Mouse (Mus musculus): Measurements from ENCODE around the gene Sptbn2. TPM values are rescaled to one million over a fixed set of nuclear protein-coding genes. Genes with fewer than 3 reads are reported as not detected.

Sptbn2 gene
- 1 to 10 TPM; 4.7 to 5.3 TPM for total RNA-seq (2021)
- long read RNA-seq, experiment 1, partial matches to known transcripts: 2 of 2 reads
- long read RNA-seq, experiment 1, other reads (novel, unspliced or antisense): 0 of 2 reads
- long read RNA-seq, experiment 2, partial matches to known transcripts: 2 of 2 reads
- long read RNA-seq, experiment 2, other reads (novel, unspliced or antisense): 0 of 2 reads

DNA sequence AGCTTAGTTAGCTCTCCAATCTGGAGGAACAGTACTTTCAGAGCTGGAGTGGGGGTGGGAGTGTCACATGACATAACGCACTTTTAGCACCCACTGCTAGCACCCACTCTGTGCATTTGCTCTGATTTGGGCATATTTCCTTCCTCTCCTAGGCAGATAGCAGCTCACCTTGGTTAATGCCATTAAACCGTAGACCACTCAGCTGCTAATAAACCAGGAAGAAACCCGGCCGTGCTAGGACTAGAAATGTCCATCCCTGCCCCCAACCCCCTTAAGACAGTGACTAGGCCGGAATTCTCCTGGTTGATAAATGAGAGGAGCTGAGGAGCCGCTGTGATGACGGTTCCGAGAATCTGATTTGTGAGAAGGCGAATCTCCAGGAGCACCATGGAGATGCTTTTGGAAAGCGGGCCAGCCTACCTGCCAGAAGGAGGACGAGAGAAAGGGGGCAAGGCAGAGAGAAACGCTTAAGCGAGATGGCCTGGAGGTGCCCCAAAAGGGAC is at the start of gene Sptbn2:
TSS of gene Sptbn2 (plus strand) at position 70 of the 503 bp plus-strand sequence.
- DNase-seq (ENCODE audit: low spot score in 2 of 2): no peak

DNA sequence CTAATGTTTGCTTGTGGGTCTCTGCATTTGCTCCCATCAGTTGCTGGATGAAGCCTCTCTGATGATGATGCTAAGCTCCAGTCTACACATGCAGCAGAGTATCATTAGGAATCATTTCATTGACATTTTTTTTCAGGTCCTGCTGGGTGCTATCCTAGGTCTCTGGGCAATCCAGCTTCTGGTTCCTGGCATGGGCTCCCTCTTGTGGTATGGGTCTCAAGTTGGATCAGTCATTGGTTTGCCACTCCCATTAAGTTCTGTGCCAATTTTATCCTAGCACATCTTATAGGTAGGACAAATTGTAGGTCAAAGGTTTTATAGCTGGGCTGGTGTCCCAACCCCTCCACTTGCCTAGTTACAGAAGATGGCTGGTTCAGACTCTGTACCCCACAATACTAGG is 44.2 kb upstream of the Sptbn2 start:
- no peak for DNase-seq (ENCODE audit: low spot score in 2 of 2)

DNA sequence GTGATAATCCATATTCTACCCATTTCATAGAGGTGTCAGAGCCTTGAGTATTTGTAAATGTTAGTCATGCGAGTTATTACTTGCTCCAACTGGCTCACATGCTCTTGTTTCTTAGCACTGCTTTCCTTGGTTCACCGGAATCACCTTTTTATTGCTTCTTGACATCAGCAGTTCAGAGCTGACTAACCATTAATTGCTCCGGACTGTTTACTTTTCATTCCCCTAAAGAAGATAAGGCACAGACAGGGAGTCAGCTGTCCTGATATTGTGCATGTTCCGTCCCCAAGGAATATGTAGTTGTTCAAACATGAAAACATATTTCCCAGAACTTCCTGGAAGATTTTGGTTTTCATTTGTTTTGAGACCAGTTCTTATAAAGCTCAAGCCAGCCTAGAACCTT is 40.2 kb upstream of the Sptbn2 start:
- no peak for DNase-seq (ENCODE audit: low spot score in 2 of 2)

DNA sequence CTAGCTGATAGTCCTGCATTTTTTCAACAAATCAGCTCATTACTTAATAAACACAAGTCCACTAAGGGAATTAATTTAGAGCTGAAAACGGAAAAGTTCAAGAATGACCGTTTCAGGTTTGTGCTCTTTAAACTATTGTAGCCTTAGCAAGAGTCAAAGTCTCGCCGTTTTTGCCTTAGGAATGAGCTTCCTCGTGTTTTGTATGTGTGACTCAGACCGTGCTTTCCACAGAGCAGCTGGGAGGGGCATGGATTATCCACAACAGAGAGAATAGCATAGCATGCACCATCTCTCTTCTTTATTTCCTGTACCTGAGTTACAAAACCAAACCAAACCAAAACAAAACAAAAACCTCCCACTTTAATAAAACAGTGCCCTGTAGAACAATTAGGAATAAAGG is 38.6 kb upstream of the Sptbn2 start:
- DNase-seq (ENCODE audit: low spot score in 2 of 2): no peak

DNA sequence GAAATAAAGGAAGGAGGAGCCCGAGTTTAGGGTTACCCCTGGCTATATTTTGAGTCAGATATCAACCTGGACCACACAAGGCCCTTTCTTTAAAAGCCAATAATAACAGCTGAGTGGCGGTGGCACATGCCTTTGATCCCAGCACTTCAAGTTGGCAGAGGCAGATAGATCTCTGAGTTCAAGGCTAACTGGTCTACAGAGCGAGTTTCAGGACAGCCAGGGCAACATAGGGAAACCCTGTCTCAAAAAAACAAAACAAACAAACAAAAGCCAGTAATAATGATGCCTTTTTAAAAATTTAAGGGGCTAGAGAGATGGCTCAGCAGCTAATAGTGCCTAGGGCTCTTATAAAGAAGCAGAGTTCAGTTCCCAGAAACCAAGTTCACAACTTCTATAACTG is 16.6 kb upstream of the Sptbn2 start:
- DNase-seq (ENCODE audit: low spot score in 2 of 2): no peak

DNA sequence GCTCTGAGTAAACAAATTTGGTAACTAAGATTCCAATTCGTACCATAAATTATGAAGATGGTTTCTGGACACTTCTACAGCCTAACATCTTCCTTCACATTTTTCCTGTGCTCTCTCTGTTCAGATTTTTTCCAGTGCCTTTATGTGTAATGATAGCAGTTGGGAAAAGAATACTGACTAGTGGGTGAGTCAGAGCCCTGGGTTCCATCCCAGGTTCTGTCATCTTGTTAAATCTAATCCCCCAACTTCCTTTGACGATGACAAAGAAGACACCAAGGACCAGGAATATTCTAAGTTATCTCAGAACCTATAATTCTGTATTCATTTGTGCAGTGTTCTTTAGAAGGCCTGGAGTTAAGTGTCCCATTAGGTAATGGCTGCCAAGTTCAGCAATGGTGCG is 13.8 kb upstream of the Sptbn2 start:
- DNase-seq (ENCODE audit: low spot score in 2 of 2): no peak

DNA sequence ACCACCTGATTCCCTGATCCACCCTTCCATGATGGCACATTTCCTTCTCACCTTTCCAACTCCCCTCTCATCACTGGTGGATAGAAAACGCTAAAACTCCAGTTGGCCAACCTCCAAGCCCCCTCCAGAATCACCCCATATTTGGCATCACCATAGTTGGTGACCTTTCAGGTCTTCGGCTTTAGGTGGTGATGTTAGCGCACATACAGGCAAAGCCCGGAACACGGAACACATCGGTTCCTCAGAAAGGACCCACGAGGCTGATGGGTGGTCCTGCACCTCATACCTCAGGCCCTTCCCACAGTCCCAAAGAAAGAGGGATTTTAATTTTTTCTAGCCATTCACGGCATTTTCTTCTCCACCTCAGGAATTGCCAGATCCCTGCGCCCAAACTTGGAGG is 13.2 kb upstream of the Sptbn2 start:
- no peak for DNase-seq (ENCODE audit: low spot score in 2 of 2)

DNA sequence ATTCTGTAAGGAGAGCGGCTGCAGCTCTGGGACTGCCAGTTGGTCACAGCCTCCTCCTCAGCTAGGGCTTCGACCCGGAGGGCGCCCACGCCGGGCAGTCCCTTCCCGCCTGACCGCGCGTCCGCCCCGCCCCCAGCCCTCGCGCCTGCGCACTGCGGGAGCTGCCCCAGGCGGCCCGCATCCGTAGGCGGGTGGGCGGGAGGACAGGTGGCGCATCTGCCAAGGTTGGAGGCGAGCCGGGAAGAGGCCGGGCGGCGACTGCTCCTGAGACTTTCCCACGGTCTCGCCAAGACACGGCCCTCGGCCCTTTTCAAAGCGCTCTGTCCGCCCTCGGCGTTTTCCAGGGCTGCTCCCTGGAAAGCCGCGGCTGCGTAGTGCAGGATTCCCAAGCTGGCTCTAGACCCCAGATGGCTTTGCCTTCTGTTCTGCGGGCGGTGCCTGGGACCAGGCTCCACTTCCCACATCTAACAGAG is 12.7 kb upstream of the Sptbn2 start, which contains the start of gene Gm960:
TSS of gene Gm960 (minus strand) at position 464 of the 473 bp plus-strand sequence.
- DNase-seq (ENCODE audit: low spot score in 2 of 2): peak; percentile 44 to 47

DNA sequence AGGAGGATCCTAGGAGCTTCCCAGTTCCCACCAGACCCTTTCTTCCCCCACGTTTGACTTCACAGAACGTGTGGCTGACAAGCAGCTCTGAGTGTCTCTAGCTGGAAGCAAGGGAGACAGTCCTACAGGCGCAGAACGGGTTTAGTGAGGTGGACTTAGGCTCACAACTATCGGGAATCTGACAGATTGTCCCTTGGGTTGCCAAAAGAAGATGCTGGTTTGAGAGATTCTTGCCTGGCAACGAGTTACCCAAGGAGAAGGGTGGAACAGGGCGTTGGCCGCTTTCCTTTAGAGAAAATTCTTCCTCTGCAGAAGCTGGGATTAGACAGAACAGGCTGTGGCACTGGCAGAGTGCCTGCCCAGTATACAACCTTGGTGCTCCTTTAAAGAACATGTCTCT is 12.1 kb upstream of the Sptbn2 start:
- DNase-seq (ENCODE audit: low spot score in 2 of 2): no peak

DNA sequence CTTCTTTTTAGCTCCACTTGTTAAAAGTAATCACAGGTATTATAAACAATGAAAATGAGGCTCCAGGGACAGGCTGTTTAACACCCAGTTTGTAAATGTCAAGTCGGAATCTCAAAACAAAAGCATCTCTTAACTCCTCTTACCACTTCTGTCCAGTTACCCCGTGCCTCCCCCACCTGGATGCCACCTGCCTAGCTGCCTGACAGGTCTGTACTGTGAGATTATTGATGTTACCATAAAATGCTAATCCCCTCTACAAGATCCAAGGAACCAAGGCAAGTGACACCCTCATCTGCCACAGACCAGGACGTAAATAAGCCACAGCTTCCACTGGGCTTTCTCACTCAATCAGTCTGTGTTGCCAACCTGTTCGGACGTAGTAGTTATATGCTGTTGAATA is 11.1 kb upstream of the Sptbn2 start:
- no peak for DNase-seq (ENCODE audit: low spot score in 2 of 2)

DNA sequence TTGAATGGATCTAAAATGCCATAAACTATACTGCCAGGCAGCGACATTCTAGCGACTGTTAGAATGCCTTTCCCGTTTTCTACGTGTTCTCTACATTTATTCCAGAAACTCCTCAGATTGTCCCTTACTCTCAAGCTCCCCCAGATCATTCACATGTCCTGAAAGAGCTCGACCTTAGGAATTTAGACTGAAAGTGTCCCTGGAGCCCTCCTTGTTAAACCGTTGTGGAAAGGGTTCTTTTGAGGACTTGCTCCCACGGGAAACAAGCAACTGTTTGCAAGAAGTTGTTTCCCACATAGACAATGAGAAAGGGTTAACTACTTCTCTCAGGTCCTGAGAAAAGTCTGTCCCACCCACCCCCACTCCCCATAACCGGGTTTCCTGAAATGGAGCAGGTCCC is 10.3 kb upstream of the Sptbn2 start:
- no peak for DNase-seq (ENCODE audit: low spot score in 2 of 2)

DNA sequence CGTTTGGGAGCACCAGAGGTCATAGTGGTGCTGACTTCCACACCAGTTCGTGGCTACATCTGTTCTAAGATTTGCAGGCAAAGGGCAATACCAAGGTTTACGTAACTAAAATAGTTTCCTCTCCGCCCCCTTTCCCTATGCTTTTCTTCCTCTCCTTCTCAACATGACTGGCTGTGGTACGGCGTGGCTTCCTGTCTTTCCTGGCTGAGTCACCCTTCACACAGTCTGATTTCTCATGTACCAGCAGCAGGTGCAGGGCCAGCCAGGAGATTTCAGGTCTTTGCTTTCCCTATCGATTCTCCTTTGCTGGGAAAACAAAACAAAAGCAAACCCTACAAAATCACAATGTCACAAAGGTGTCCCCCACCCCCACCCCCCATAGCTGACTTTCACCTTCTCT is 9.7 kb upstream of the Sptbn2 start:
- no peak for DNase-seq (ENCODE audit: low spot score in 2 of 2)

DNA sequence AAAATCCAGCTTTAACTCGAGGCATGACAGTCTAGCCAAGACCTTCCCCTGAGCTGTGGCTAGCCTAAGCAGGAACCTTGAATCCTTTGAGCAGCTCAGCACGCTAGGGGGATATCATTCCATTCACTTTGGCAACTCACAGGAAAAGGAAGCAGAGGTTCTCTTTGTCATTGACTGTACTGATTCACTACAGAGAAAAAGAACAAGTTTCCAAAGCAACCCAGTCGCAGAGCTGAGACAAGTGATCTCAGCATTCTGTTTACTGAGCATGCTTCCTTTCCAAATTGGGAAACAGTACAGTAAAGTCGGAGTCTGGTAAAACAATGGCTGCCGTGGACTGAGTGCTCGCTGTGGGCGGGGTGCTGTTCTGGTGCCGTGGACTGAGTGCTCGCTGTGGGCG is 2.2 kb upstream of the Sptbn2 start:
- no peak for DNase-seq (ENCODE audit: low spot score in 2 of 2)

DNA sequence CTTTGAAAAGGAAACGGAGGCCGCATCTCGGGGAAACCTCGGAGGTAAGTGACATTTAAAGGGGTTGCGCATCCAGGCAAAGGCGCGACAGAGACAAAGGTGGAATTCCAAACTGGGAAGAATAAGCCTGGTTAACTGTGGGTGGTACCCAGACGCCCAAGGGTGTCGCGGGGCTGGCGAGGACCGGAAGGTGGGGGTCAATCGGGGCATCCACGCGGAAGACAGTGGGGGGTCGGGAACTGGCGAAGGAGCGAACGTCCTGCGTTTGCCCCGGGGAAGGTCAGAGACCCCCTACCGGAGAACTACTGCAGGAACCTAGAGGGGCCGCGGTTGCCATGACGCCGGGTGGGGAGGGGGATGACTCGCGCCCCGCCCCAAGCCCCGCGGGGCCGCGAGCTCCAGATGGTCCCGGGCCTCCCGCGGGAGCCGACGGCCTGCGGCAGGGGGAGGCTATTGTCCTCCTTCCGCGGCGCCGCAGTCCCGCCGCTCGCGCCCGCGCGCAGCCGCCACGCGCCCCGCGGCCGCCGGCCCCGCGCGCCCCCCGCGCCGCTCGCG is 711 bp downstream of the Sptbn2 start:
- DNase-seq (ENCODE audit: low spot score in 2 of 2): no peak

DNA sequence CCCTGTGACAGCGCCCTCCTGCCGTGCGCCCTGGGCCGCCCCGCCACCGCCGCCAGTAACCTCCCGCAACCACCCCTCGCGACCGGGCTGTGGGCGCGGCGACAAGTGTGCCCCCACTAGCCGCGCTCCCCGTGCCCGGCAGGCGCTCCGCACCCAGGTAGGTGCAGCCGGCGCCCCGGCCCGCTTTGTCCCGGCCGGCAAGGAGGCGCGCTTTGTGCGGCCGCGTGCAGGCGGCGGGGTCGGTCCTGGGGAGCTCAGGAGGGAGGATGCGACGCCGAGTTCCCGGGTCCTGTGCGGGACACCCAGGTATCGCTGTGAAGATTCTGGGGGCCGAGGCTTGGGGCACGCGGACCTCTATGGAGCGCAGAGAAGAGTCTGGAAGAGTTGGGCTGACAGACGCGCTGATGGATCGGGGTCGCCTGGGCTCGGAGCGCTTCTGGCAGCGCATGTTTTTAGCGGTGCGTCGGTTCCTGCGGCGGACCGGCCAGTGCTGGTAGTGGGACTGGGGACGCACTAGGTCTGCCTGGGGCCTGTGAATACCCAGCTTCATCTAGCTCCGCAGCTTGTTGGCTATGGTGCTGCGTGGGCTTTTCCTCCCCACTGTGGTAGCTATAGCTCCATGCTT is 1.3 kb downstream of the Sptbn2 start:
- no peak for DNase-seq (ENCODE audit: low spot score in 2 of 2)

DNA sequence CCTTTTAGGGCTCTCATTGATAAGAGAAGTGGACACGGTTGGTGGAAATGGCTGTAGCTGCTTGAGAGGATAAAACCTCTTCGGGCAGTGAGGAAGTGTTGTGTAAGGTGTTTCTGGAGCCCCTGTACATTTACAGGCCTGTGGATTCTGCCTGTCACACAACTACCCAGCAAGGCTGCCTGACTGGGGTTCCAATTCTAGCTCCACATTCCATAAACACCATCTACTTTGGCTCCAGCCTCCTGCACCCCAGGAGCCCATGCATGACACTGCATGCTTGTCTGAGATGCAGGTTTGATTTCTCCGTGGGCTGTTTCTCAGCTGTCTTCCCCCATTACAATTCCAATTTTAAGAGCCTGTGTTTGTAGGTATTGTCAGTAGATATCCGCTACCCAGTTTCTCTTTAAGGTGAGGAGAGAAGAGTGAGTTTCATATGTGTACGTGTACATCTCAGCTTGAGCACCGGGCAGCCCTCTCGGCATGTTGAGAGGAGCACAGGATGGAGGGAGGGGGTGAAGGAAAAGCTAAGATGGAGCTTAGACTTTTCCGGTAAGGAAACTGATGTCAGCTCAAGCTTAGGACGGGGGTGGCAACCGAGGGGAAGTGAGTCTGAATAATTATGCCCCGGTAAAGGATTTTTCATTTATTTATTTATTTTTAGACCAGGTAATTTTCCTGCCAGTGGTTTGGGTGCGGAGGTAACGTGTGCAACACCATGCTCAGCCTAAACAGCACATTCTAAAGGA is 2.0 kb downstream of the Sptbn2 start:
- DNase-seq (ENCODE audit: low spot score in 2 of 2): no peak

DNA sequence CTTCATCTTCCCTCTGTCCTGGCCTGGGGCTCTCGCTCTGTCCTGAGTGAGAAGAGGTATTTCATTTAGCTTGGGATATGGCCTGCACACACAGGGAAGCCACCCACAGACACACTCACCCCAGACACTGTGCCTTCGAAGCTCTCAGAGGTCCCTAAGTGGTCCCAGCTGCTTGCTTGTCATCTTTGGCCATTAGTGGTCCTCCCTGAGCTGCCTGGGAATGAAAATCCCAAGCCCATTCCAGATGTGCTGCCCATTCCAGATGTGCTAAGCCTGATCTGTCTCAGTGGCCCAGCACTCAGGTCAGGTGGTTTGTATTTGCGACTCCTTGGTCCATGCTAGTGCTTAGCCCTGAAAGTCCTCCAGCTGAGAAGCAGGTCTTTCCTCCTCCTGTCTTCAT is 2.9 kb downstream of the Sptbn2 start:
- no peak for DNase-seq (ENCODE audit: low spot score in 2 of 2)

DNA sequence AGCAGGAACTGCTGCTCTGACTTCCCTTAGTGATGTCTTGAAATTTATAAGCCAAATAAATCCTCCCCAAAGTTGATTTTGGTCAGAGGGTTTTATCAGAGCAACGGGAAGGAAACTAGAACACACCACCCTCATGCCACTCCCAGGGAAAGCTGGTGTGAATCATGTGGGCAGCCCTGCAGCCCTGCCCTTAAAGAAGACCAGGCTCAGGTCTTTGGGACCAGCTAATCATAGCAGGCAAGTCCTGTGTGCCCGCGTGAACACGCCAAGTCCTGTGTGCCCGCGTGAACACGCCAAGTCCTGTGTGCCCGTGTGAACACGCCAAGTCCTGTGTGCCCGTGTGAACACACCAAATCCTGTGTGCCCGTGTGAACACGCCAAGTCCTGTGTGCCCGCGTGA is 5.8 kb downstream of the Sptbn2 start:
- DNase-seq (ENCODE audit: low spot score in 2 of 2): no peak

DNA sequence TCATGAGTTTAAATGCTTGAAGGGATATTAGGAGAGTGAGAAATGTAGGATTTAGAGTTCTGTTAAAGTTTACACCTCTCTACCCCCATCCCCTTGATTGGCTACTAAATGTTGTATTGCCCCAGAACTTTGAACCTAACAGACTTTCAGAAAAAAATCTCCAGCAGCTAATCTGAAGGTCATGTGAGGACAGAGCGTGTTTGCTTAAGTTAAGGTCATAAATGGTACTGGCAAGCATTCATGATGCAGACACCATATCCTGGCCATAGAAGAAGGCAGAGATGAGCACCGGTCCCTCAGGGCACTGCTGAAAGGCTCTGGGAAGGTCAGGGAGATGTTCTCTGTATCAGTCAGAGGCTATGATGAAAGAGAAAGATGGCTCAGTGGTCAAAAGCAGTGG is 6.3 kb downstream of the Sptbn2 start:
- no peak for DNase-seq (ENCODE audit: low spot score in 2 of 2)

DNA sequence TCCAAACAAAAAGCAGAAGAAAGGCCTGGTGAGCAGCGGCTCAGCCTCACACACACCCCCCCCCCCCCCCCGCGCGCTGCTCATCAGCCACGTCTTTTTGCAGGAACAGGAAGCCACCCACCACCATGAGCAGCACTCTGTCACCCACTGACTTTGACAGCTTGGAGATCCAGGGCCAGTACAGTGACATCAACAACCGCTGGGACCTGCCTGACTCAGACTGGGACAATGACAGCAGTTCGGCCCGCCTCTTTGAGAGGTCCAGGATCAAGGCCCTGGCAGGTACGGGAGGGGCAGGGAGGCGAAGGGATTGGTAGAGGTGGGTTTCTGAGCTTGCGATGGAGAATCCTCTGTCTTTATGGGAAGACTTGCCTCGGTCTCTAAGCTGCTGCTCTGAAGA is 7.7 kb downstream of the Sptbn2 start:
- no peak for DNase-seq (ENCODE audit: low spot score in 2 of 2)

DNA sequence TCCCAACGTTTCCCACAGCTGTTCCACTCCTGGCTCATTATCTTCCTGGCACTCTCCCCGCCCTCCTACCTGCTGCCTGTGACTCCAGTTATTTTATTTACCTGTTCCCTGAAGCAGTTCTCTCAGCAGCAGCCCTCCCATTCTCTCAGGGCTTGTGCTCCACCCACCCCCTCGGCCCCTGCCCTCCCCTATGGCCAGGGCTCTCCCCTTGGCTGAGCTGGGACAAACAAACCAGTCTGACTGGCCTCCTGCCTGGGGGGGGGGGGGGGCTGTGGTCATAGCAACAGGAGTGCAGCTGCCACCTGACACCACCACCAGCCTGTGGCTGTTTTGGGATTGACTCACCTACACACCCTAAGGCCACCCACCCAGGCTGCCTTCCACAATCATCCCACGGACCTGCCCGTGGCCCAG is 8.4 kb downstream of the Sptbn2 start:
- DNase-seq (ENCODE audit: low spot score in 2 of 2): no peak

DNA sequence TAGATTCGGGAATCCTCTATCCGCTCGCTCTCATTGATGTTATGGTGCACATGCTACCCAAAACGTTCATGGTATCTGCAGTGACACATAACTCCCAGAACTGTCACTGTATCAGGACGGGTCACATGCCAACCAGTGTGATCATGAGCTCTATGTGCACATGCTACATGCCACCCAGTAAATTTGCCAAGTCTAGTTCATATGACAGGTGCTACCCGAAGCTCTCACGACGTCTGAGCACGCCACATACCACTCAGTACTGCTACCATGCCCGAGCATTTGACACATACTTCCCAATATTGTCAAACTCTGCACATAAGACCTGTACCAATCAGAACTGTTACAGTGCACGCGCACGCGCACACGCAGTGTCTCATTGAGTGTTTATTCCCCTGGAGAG is 9.1 kb downstream of the Sptbn2 start:
- DNase-seq (ENCODE audit: low spot score in 2 of 2): no peak
